Mouse (Mus musculus) neural tube, embryonic 13.5 days (tissue): ENCODE measurements around the gene Olfr55. TPM values are rescaled to one million over a fixed set of nuclear protein-coding genes. Genes with fewer than 3 reads are reported as not detected.
"Not testable (repeated sequence)": the region's sequence is repeated elsewhere in the genome, so short reads cannot be mapped to it uniquely, and the experiment has no call there.

ENCODE experiments used
- ATAC-seq: fragments of 200-750 bp; cut with Nextera tagmentation; 2 replicates; pipeline ENCODE4 v1.8.0; 2017; ENCODE audit warnings: low read depth, mild to moderate bottlenecking, moderate TSS enrichment, moderate library complexity
- H3K27ac ChIP-seq: fragments of 300-500 bp; sonication (generic); replicated peaks from 2 replicates; pipeline ENCODE4 v1.5.1; 2015; ENCODE audit warnings: moderate library complexity, mild to moderate bottlenecking, inconsistent platforms
- H3K27me3 ChIP-seq: fragments of 300-500 bp; sonication (generic); 2 replicates; pipeline ENCODE4 v1.6.1; 2015; ENCODE audit warnings: mild to moderate bottlenecking, inconsistent platforms
- H3K36me3 ChIP-seq: fragments of 300-500 bp; sonication (generic); 2 replicates; pipeline ENCODE4 v1.6.1; 2015; ENCODE audit warnings: mild to moderate bottlenecking, inconsistent platforms
- H3K4me1 ChIP-seq: fragments of 300-500 bp; sonication (generic); replicated peaks from 2 replicates; pipeline ENCODE4 v1.6.1; 2015; ENCODE audit warnings: inconsistent platforms
- H3K4me2 ChIP-seq: fragments of 300-500 bp; sonication (generic); 2 replicates; pipeline ENCODE4 v1.6.1; 2015; ENCODE audit warnings: inconsistent platforms, mild to moderate bottlenecking, moderate library complexity
- H3K4me3 ChIP-seq: fragments of 300-500 bp; sonication (generic); 2 replicates; pipeline ENCODE4 v1.5.1; 2015; ENCODE audit warnings: mild to moderate bottlenecking, inconsistent platforms
- H3K9ac ChIP-seq: fragments of 300-500 bp; sonication (generic); 2 replicates; pipeline ENCODE4 v1.6.1; 2015; ENCODE audit warnings: moderate library complexity, mild to moderate bottlenecking, inconsistent platforms
- H3K9me3 ChIP-seq: fragments of 300-500 bp; sonication (generic); 2 replicates; pipeline ENCODE4 v1.6.1; 2016; ENCODE audit warnings: inconsistent platforms
- WGBS: fragments of 180-500 bp; shearing (Covaris S2); methylation state at CpG from one replicate; pipeline ENCODE4 v1.1.7; 2015; 5-methylcytosine and 5-hydroxymethylcytosine counted together
- polyA plus RNA-seq: library from polyadenylated mRNA; unstranded; fragments of >200 nt; fragmentation: Nextera tagmentation; extraction: Ambion mirVana; gene quantifications from 2 replicates; pipeline ENCODE4 v1.2.1, GENCODE M21; 2015

Olfr55 gene
- polyA plus RNA-seq = 0.06 and 0.11 TPM in 2 replicates

GRCm38 (mm10) chr17:33168147-33168546, at the start of gene Olfr55:
Gene Olfr55, plus strand, starts transcription at chr17:33168447.
- not testable (repeated sequence) for H3K9ac ChIP-seq, H3K4me2 ChIP-seq, ATAC-seq, H3K9me3 ChIP-seq, H3K36me3 ChIP-seq, H3K4me3 ChIP-seq, H3K27ac ChIP-seq, H3K4me1 ChIP-seq, H3K27me3 ChIP-seq
- 77% methylated on average over 1 of the region's 1 CpGs for WGBS

- H3K27ac ChIP-seq = no peak overlapping the region
- no peak overlapping the region for H3K9ac ChIP-seq
- H3K36me3 ChIP-seq = no peaks in the 10 kb centered on the region
- H3K4me2 ChIP-seq = no peak overlapping the region
- no peak for ATAC-seq
- no peaks in the 10 kb centered on the region for H3K27me3 ChIP-seq
- H3K4me3 ChIP-seq = no peak overlapping the region
- no peaks in the 10 kb centered on the region for H3K9me3 ChIP-seq
- no peaks in the 10 kb centered on the region for H3K4me1 ChIP-seq
Measured at GRCm38 (mm10) chr17:33124546-33124945, 43.7 kb upstream of the Olfr55 start.

GRCm38 (mm10) chr17:33126257-33126656, 42.0 kb upstream of the Olfr55 start:
- ATAC-seq = no peak
- WGBS = 53% methylated on average over 2 of the region's 2 CpGs
- Histone ChIP-seq H3K4me2 (no peak overlapping the region), H3K4me3 (no peak overlapping the region), H3K27ac (no peak overlapping the region), H3K9ac (no peak overlapping the region), H3K36me3 (no peaks in the 10 kb centered on the region), H3K9me3 (no peaks in the 10 kb centered on the region), H3K4me1 (no peaks in the 10 kb centered on the region), H3K27me3 (no peaks in the 10 kb centered on the region)

- WGBS = 73% methylated on average over 18 of the region's 18 CpGs
- H3K9me3 ChIP-seq = peaks cover 12% of the 10 kb centered on the region; the same call in 1 of the 2 replicates
- no peak within 1 kb of the TSS for H3K4me3 ChIP-seq
- H3K4me2 ChIP-seq = no peak within 1 kb of the TSS
- H3K4me1 ChIP-seq = no peaks in the 10 kb centered on the region
- ATAC-seq = no peak
- H3K27me3 ChIP-seq = no peaks in the 10 kb centered on the region
- H3K9ac ChIP-seq = no peak within 1 kb of the TSS
- no peaks in the 10 kb centered on the region for H3K36me3 ChIP-seq
- no peak within 1 kb of the TSS for H3K27ac ChIP-seq
Measured at GRCm38 (mm10) chr17:33139261-33139820, 28.9 kb upstream of the Olfr55 start, which contains the start of gene Morc2b. Gene Morc2b, minus strand, starts transcription at chr17:33139683.

- not testable (repeated sequence) for H3K4me2 ChIP-seq, H3K4me3 ChIP-seq, H3K9ac ChIP-seq, H3K9me3 ChIP-seq, H3K36me3 ChIP-seq, H3K4me1 ChIP-seq, H3K27ac ChIP-seq, ATAC-seq, H3K27me3 ChIP-seq
- no CpG with 5 or more reads among the region's 2 CpGs for WGBS
Measured at GRCm38 (mm10) chr17:33191002-33191401, 22.8 kb downstream of the Olfr55 start, which contains the start of gene Olfr239. Gene Olfr239, plus strand, starts transcription at chr17:33191302.

GRCm38 (mm10) chr17:33221590-33221989, 53.3 kb downstream of the Olfr55 start, which contains the start of gene Olfr1564:
Gene Olfr1564, minus strand, starts transcription at chr17:33221690.
- Histone ChIP-seq H3K36me3 (no peaks in the 10 kb centered on the region), H3K4me3 (no peak within 1 kb of the TSS), H3K9ac (no peak within 1 kb of the TSS), H3K4me2 (no peak within 1 kb of the TSS), H3K27me3 (no peaks in the 10 kb centered on the region), H3K9me3 (peaks cover 14% of the 10 kb centered on the region), H3K27ac (no peak within 1 kb of the TSS), H3K4me1 (no peaks in the 10 kb centered on the region)
- WGBS = 87% methylated on average over 2 of the region's 2 CpGs
- ATAC-seq = no peak

Other genes starting within 250 kb of the Olfr55 start
- gene Cyp4f13, start 221.0 kb upstream of the Olfr55 start, polyA plus RNA-seq = 7.0 and 8.2 TPM in 2 replicates
- 8.8 and 10.2 TPM in 2 replicates for gene Zfp472, start 202.6 kb upstream of the Olfr55 start, polyA plus RNA-seq
- gene Zfp952, start 175.3 kb upstream of the Olfr55 start, polyA plus RNA-seq = 19.3 and 23.2 TPM in 2 replicates
- 25.9 and 27.4 TPM in 2 replicates for gene Zfp763, start 135.0 kb upstream of the Olfr55 start, polyA plus RNA-seq
- gene 4921501E09Rik, start 100.4 kb upstream of the Olfr55 start, polyA plus RNA-seq = not detected in 2 replicates
- gene Zfp563, start 79.1 kb upstream of the Olfr55 start, polyA plus RNA-seq = 17.7 and 23.4 TPM in 2 replicates
- 0.62 and 0.64 TPM in 2 replicates for gene Morc2b, start 28.8 kb upstream of the Olfr55 start, polyA plus RNA-seq
- not detected in 2 replicates for gene Olfr239, start 22.9 kb downstream of the Olfr55 start, polyA plus RNA-seq
- 0.06 TPM in 1 of 2 replicates, not detected in the other for gene Olfr1564, start 53.2 kb downstream of the Olfr55 start, polyA plus RNA-seq
- 22.5 and 24.4 TPM in 2 replicates for gene Zfp955a, start 86.7 kb downstream of the Olfr55 start, polyA plus RNA-seq
- gene Olfr63, start 96.2 kb downstream of the Olfr55 start, polyA plus RNA-seq = 0.03 and 0.07 TPM in 2 replicates
- 18.8 and 22.0 TPM in 2 replicates for gene Zfp955b, start 121.1 kb downstream of the Olfr55 start, polyA plus RNA-seq
- gene Zfp81, start 190.4 kb downstream of the Olfr55 start, polyA plus RNA-seq = 12.9 and 15.2 TPM in 2 replicates
- gene Zfp101, start 226.2 kb downstream of the Olfr55 start, polyA plus RNA-seq = 14.3 and 16.3 TPM in 2 replicates